Mouse (Mus musculus): ENCODE results near the gene Prkn.

GRCm38 (mm10) chr17:10854207-10854606, 14.0 kb downstream of the Prkn start:
- TF ChIP-seq CTCF (IDR thresholded peaks at IDR 0.05; ENCODE audit: borderline replicate concordance, insufficient read depth, low read length) (no peak), POLR2A (IDR thresholded peaks at IDR 0.05; ENCODE audit: low read depth, low read length) (no peak)
